Mouse (Mus musculus) midbrain, postnatal 0 days (tissue): Measurements from ENCODE around the gene Foxp1. TPM values are rescaled to one million over a fixed set of nuclear protein-coding genes. Genes with fewer than 3 reads are reported as not detected.

Experiments used
- ATAC-seq: fragments of 200-750 bp; cut with Nextera tagmentation; 2 replicates; pipeline ENCODE4 v1.8.0; 2017; ENCODE audit warnings: moderate number of reproducible peaks, mild to moderate bottlenecking, moderate TSS enrichment, moderate library complexity; ENCODE audit not compliant: low FRiP score
- DNase-seq: peaks from one replicate; pipeline ENCODE4 v3.0.0-alpha.2; 2015; ENCODE audit warnings: low spot score
- H3K27ac ChIP-seq: fragments of 300-500 bp; sonication (generic); 2 replicates; pipeline ENCODE4 v1.5.1; 2014; ENCODE audit warnings: low read depth, mild to moderate bottlenecking, low read length, mixed read lengths
- H3K27me3 ChIP-seq: fragments of 300-500 bp; sonication (generic); 2 replicates; pipeline ENCODE4 v1.6.1; 2014; ENCODE audit warnings: low read length, control low read depth, mixed read lengths; ENCODE audit not compliant: insufficient read depth
- H3K36me3 ChIP-seq: fragments of 300-500 bp; sonication (generic); 2 replicates; pipeline ENCODE4 v1.6.1; 2014; ENCODE audit warnings: low read length, control low read depth, mixed read lengths; ENCODE audit not compliant: insufficient read depth
- H3K4me1 ChIP-seq: fragments of 300-500 bp; sonication (generic); 2 replicates; pipeline ENCODE4 v1.6.1; 2014; ENCODE audit warnings: mild to moderate bottlenecking, control low read depth, antibody characterized with exemption, low read length, mixed read lengths; ENCODE audit not compliant: insufficient read depth
- H3K4me2 ChIP-seq: fragments of 300-500 bp; sonication (generic); 2 replicates; pipeline ENCODE4 v1.6.1; 2014; ENCODE audit warnings: low read depth, mild to moderate bottlenecking, low read length, mixed read lengths; ENCODE audit not compliant: poor library complexity, severe bottlenecking
- H3K4me3 ChIP-seq: fragments of 300-500 bp; sonication (generic); 2 replicates; pipeline ENCODE4 v1.5.1; 2014; ENCODE audit warnings: low read depth, mild to moderate bottlenecking, low read length, moderate library complexity
- H3K9ac ChIP-seq: fragments of 300-500 bp; sonication (generic); replicated peaks from 2 replicates; pipeline ENCODE4 v1.6.1; 2014; ENCODE audit warnings: mild to moderate bottlenecking, low read length, moderate library complexity, mixed read lengths; ENCODE audit not compliant: poor library complexity, severe bottlenecking
- H3K9me3 ChIP-seq: fragments of 300-500 bp; sonication (generic); 2 replicates; pipeline ENCODE4 v1.6.1; 2016; ENCODE audit warnings: low read length, control low read depth
- CTCF ChIP-seq: IDR thresholded peaks from 2 replicates; pipeline ENCODE4 v1.5.1; 2016; ENCODE audit warnings: antibody characterized with exemption, mild to moderate bottlenecking
- WGBS: fragments of 180-500 bp; shearing (Covaris S2); extraction: QIAGEN DNeasy Blood & Tissue Kit; methylation state at CpG from one replicate; pipeline ENCODE4 v1.1.7; 2014; 5-methylcytosine and 5-hydroxymethylcytosine counted together
- polyA plus RNA-seq: library from polyadenylated mRNA; unstranded; fragments of >200 nt; fragmentation: Nextera tagmentation; extraction: Ambion mirVana; gene quantifications from 2 replicates; pipeline ENCODE4 v1.2.1, GENCODE M21; 2015
- total RNA-seq: library from RNA; depleted of rRNA; stranded (reverse); fragments of >200 nt; gene quantifications from 2 replicates; pipeline ENCODE4 v1.2.3, GENCODE M21; 2014

Gene Foxp1
- total and polyA plus RNA-seq, 2 experiments from 2014 or later, result 71.1 to 74.3 TPM

GRCm38 (mm10) chr6:99359036-99359698 is 163.4 kb downstream of the Foxp1 start:
- Histone ChIP-seq H3K4me1 (no peaks in the 10 kb centered on the region), H3K4me3 (no peak overlapping the region), H3K27me3 (no peaks in the 10 kb centered on the region), H3K9ac (no peak overlapping the region), H3K36me3 (no peaks in the 10 kb centered on the region), H3K4me2 (no peak overlapping the region), H3K9me3 (no peaks in the 10 kb centered on the region), H3K27ac (no peak overlapping the region)
- DNase-seq, result no peak
- ATAC-seq, result no peak
- 88% methylated on average over 9 of the region's 9 CpGs for WGBS
- no peak for TF ChIP-seq CTCF

GRCm38 (mm10) chr6:99357931-99358330 is 164.6 kb downstream of the Foxp1 start:
- no peak for ATAC-seq
- Histone ChIP-seq H3K27ac (no peak overlapping the region), H3K4me2 (no peak overlapping the region), H3K36me3 (no peaks in the 10 kb centered on the region), H3K27me3 (no peaks in the 10 kb centered on the region), H3K9me3 (no peaks in the 10 kb centered on the region), H3K9ac (no peak overlapping the region), H3K4me3 (no peak overlapping the region), H3K4me1 (no peaks in the 10 kb centered on the region)
- no peak for DNase-seq
- 86% methylated on average over 2 of the region's 2 CpGs for WGBS
- no peak for TF ChIP-seq CTCF

GRCm38 (mm10) chr6:99354338-99354737 is 168.2 kb downstream of the Foxp1 start:
- 80% methylated on average over 2 of the region's 2 CpGs for WGBS
- DNase-seq (no peak), ATAC-seq (no peak)
- no peak overlapping the region for H3K9ac ChIP-seq
- no peak overlapping the region for H3K27ac ChIP-seq
- no peaks in the 10 kb centered on the region for H3K27me3 ChIP-seq
- no peak overlapping the region for H3K4me3 ChIP-seq
- no peak overlapping the region for H3K4me2 ChIP-seq
- no peaks in the 10 kb centered on the region for H3K36me3 ChIP-seq
- no peaks in the 10 kb centered on the region for H3K4me1 ChIP-seq
- no peaks in the 10 kb centered on the region for H3K9me3 ChIP-seq
- no peak for TF ChIP-seq CTCF

DNA sequence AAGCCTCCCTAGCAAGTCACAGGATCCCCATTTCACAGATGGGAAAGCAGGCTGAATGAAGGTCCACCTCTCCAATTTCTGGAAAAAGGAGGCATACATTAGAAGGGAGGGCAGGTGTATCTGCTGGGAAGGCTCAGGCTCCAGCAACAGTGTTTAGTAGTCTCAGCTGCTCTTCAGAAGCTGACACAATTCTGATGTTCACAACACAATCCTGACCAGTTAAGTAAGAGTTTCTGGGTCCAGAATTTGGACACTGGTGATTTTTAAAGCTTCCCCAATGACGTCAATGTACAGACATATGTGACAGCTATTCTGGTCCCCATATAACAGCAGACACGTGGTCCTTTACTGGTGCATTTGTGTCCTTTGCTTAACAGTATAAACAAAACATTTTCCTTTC is 169.1 kb downstream of the Foxp1 start:
- Histone ChIP-seq H3K4me1 (no peaks in the 10 kb centered on the region), H3K27me3 (no peaks in the 10 kb centered on the region), H3K36me3 (no peaks in the 10 kb centered on the region), H3K27ac (no peak overlapping the region), H3K4me3 (no peak overlapping the region), H3K9me3 (no peaks in the 10 kb centered on the region), H3K4me2 (no peak overlapping the region), H3K9ac (no peak overlapping the region)
- 87% methylated on average over 2 of the region's 2 CpGs for WGBS
- no peak for TF ChIP-seq CTCF
- no peak for DNase-seq
- no peak for ATAC-seq

GRCm38 (mm10) chr6:99350566-99350965 is 172.0 kb downstream of the Foxp1 start:
- DNase-seq, result no peak
- H3K27me3 ChIP-seq, result no peaks in the 10 kb centered on the region
- H3K9ac ChIP-seq, result no peak overlapping the region
- no peak overlapping the region for H3K27ac ChIP-seq
- no peak overlapping the region for H3K4me2 ChIP-seq
- no peaks in the 10 kb centered on the region for H3K9me3 ChIP-seq
- no peak overlapping the region for H3K4me3 ChIP-seq
- ATAC-seq, result no peak
- H3K36me3 ChIP-seq, result no peaks in the 10 kb centered on the region
- TF ChIP-seq CTCF, result no peak
- 89% methylated on average over 3 of the region's 3 CpGs for WGBS
- H3K4me1 ChIP-seq, result no peaks in the 10 kb centered on the region

DNA sequence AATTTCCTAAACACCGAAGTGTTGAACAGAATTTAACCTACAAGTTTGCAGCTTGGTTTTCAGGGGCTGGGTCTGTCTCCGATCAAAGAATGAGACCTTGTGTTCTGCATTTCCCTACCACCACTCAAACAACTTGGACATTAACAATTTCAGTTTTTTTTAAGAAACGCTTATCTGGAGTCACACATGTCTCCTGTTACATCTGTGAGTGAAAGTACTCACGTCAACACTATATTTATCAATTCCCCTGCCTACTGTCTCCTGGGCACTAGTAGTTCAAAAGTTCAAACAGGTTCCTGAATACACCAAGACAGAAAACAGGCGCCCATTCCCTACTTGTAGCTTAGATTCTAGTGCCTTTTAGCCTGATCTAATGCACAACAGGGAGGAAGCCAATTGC is 172.4 kb downstream of the Foxp1 start:
- no peaks in the 10 kb centered on the region for H3K36me3 ChIP-seq
- no peak for ATAC-seq
- no peaks in the 10 kb centered on the region for H3K4me1 ChIP-seq
- WGBS, result 91% methylated on average over 5 of the region's 5 CpGs
- no peak overlapping the region for H3K4me2 ChIP-seq
- no peak for TF ChIP-seq CTCF
- H3K27me3 ChIP-seq, result no peaks in the 10 kb centered on the region
- H3K27ac ChIP-seq, result no peak overlapping the region
- DNase-seq, result no peak
- no peak overlapping the region for H3K4me3 ChIP-seq
- H3K9ac ChIP-seq, result no peak overlapping the region
- no peaks in the 10 kb centered on the region for H3K9me3 ChIP-seq
